Comparison of ENCODE assay signal across 9 mouse cellular contexts in the genomic region with DNA sequence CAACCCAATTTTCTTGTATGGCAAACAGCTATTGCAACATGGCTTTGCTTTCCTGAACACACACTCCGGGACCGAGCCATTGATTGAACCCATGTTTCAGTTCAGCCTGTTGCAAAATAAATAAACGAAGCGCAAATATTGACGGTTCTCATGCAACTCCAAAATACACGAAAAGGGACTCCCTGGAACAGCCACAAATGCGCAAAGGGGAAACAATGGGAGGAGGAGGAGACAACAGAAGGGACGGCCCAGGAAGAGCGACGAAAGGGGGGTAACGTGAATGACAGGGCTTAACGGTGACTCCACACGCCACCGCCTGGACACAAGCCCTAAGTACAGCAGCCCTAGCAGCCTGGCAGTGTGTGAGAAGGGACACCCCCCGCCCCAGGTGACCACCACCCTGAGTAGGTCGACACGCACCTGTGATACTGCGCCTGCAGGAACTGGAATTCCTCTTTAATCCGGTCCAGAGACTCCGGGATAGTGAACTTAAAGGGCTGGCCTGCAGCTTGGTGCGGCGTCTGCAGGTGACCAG. TPM values are rescaled to one million over a fixed set of nuclear protein-coding genes. Genes with fewer than 3 reads are reported as not detected.
DNase-seq lines count a peak whose midpoint lies in the region; ATAC-seq lines count a peak whose summit lies in the region.
"Had no signal": no experiment of that assay in that cellular context is flagged by ENCODE, and none has a peak within 500 bp of the region (broad histone marks: within the 10 kb centered on the region; RNA-seq: fewer than 3 reads in every experiment).

No protein-coding gene starts in this region.

- H3K27ac ChIP-seq in embryonic facial prominence, embryonic 14.5 days (replicated peaks; ENCODE audit: low read depth, low read length): peak overlapping the region; percentile 95; the same call in 1 of the 2 replicates
- no peak overlapping the region for H3K27ac ChIP-seq in heart, embryonic 11.5 days (ENCODE audit: low read depth, low read length)
- peak overlapping the region; percentile 95; the same call in 1 of the 2 replicates for H3K27ac ChIP-seq in kidney, embryonic 16.5 days (ENCODE audit: low read length)

- H3K4me3 ChIP-seq in embryonic facial prominence, embryonic 14.5 days (ENCODE audit: low read depth, low read length): peak overlapping the region; percentile 89
- H3K4me3 ChIP-seq in heart, embryonic 11.5 days (ENCODE audit: low read depth, low read length): peak overlapping the region; percentile 79
- peak overlapping the region; percentile 81 for H3K4me3 ChIP-seq in kidney, embryonic 16.5 days (ENCODE audit: low read length)

- WGBS in embryonic facial prominence, embryonic 14.5 days: under 1% methylated on average over 22 of the region's 22 CpGs
- under 1% methylated on average over 22 of the region's 22 CpGs for WGBS in heart, embryonic 11.5 days (ENCODE audit: insufficient replicate concordance)
- under 1% methylated on average over 22 of the region's 22 CpGs for WGBS in kidney, embryonic 16.5 days

- peak overlapping the region; percentile 89 for H3K9ac ChIP-seq in embryonic facial prominence, embryonic 14.5 days (ENCODE audit: low read depth, low read length)
- H3K9ac ChIP-seq in heart, embryonic 11.5 days (ENCODE audit: low read depth, low read length): peak overlapping the region; percentile 81
- H3K9ac ChIP-seq in kidney, embryonic 16.5 days (replicated peaks; ENCODE audit: low read length): peak overlapping the region; percentile 91

- no peaks in the 10 kb centered on the region for H3K27me3 ChIP-seq in embryonic facial prominence, embryonic 14.5 days (replicated peaks; ENCODE audit: control insufficient read depth, insufficient read depth, low read length)
- peaks cover 42% of the 10 kb centered on the region for H3K27me3 ChIP-seq in heart, embryonic 11.5 days (ENCODE audit: control insufficient read depth, insufficient read depth, low read length)
- H3K27me3 ChIP-seq in kidney, embryonic 16.5 days (ENCODE audit: insufficient read depth, low read length): no peaks in the 10 kb centered on the region
- H3K27me3 ChIP-seq: CH12.LX had no signal

- H3K4me2 ChIP-seq in embryonic facial prominence, embryonic 14.5 days (ENCODE audit: low read depth, low read length): peak overlapping the region; percentile 64
- H3K4me2 ChIP-seq in heart, embryonic 11.5 days: peak overlapping the region; percentile 83
- H3K4me2 ChIP-seq in kidney, embryonic 16.5 days (replicated peaks; ENCODE audit: low read depth, low read length): peak overlapping the region; percentile 62

- peak; percentile 82 for DNase-seq in 3134 (ENCODE audit: extremely low read depth, insufficient read length, low spot score)
- DNase-seq in adrenal gland, postnatal 4 days (ENCODE audit: low spot score in 2 of 2): peak; percentile 28 to 66
- DNase-seq in embryonic facial prominence, embryonic 14.5 days (ENCODE audit: low spot score): peak; percentile 94
- peak; percentile 79 for DNase-seq in liver
- peak; percentile 67 to 70 for DNase-seq in spleen, postnatal 36 days (ENCODE audit: low spot score in 2 of 2)

- ATAC-seq in embryonic facial prominence, embryonic 14.5 days (ENCODE audit: low read depth): peak; percentile 35
- ATAC-seq in heart, embryonic 11.5 days (replicated peaks; ENCODE audit: insufficient number of reproducible peaks, low FRiP score, low TSS enrichment): 0 out of 2 replicates have a peak, but pooled peaks have one; percentile 25
- peak; percentile 44 for ATAC-seq in kidney, embryonic 16.5 days (ENCODE audit: low FRiP score, low TSS enrichment)
- ATAC-seq in monocyte, adult 5-6 weeks (replicated peaks; ENCODE audit: insufficient number of reproducible peaks, low FRiP score, low TSS enrichment, poor library complexity, severe bottlenecking): peak; percentile 50

- H3K36me3 ChIP-seq in embryonic facial prominence, embryonic 14.5 days (ENCODE audit: control insufficient read depth, insufficient read depth, low read length): peaks cover 12% of the 10 kb centered on the region
- no peaks in the 10 kb centered on the region for H3K36me3 ChIP-seq in heart, embryonic 11.5 days (ENCODE audit: control insufficient read depth, insufficient read depth, low read length)
- H3K36me3 ChIP-seq in kidney, embryonic 16.5 days (ENCODE audit: insufficient read depth, low read length): 0 out of 2 replicates have a peak, but pooled peaks cover 6% of the 10 kb centered on the region

- peaks cover 35% of the 10 kb centered on the region for H3K4me1 ChIP-seq in embryonic facial prominence, embryonic 14.5 days (ENCODE audit: control insufficient read depth, insufficient read depth, low read length)
- peaks cover 10% of the 10 kb centered on the region for H3K4me1 ChIP-seq in heart, embryonic 11.5 days (ENCODE audit: control insufficient read depth, insufficient read depth, low read length)
- peaks cover 37% of the 10 kb centered on the region for H3K4me1 ChIP-seq in kidney, embryonic 16.5 days (ENCODE audit: insufficient read depth, low read length)

- H3K9me3 ChIP-seq in embryonic facial prominence, embryonic 14.5 days (ENCODE audit: control insufficient read depth, low read length): no peaks in the 10 kb centered on the region
- no peaks in the 10 kb centered on the region for H3K9me3 ChIP-seq in heart, embryonic 11.5 days (replicated peaks; ENCODE audit: control insufficient read depth, low read length)
- no peaks in the 10 kb centered on the region for H3K9me3 ChIP-seq in kidney, embryonic 16.5 days (ENCODE audit: low read length)

RNA-seq across cellular contexts. Expression of gene Tle1, which starts 1.8 kb away (rescaled TPM):
- 10 to 100 TPM; 62.8 to 68.2 TPM for total RNA-seq in adrenal gland, postnatal 4 days (2021)
- polyA plus RNA-seq in embryonic facial prominence, embryonic 14.5 days (2014; fragmentation: Nextera tagmentation; extraction: Ambion mirVana): 28.3 and 31.3 TPM in 2 replicates
- polyA plus RNA-seq in heart, embryonic 11.5 days (2014; fragmentation: Nextera tagmentation; extraction: Ambion mirVana): 9.7 and 11.7 TPM in 2 replicates
- polyA plus RNA-seq in kidney, embryonic 16.5 days (2015; fragmentation: Nextera tagmentation; extraction: Ambion mirVana): 24.8 and 25.5 TPM in 2 replicates
- total RNA-seq in monocyte, adult 5-6 weeks (2017): 36.6 to 57.2 TPM (median 45.3 TPM) in 3 replicates
- total RNA-seq: CH12.LX had no signal
